Mouse (Mus musculus) heart, postnatal 0 days (tissue): ENCODE results near the gene Ovol3.

ENCODE experiments used
- CTCF ChIP-seq: IDR thresholded peaks from 2 replicates; pipeline ENCODE4 v1.5.1; 2016; ENCODE audit warnings: antibody characterized with exemption, control low read depth, low read depth
- EP300 ChIP-seq: IDR thresholded peaks from 2 replicates; pipeline ENCODE4 v1.6.1; 2016; ENCODE audit warnings: antibody characterized with exemption, low read depth

DNA sequence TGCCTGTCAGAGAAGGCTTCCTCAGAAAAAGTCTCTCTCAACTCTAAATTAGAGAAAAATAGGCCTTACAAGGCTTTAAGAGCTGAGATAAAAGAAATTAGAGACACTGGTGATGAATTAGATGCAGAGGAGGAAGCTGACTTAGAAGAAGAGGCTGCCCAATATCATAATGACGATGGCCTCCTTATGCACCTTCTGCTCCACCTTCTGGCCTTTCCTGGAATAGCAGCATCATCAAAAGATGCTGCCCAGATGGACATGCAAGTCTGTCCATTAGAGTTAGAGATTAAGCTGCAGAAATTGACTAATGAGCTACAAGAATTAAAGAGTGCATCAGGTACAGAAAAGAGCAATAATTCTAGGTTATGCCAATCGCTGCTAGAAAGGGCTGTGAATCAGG lies 30.1 kb downstream of the Ovol3 start:
- TF ChIP-seq CTCF = peak; percentile 90
- TF ChIP-seq EP300 = no peak
